In the genomic region with DNA sequence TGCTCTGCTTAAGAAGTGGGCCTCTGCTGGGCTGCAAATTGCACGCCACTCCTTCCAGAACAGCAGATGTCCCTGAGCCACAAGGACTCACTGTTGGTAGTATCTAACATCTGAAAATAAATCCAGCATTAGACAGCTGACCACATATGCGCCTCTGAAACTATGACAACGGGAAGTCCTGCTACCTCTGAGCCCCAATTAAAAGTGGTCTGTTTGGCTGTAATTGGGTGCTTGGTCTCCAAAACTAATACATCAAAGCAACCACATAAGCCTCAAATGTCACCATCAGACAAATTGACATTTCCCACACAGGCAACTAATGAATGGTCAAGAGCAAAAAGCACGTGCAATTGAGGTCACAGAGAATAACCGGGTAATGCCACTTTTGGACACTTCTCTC, we compare ENCODE assay signal across 28 mouse cellular contexts.
DNase-seq lines count a peak whose midpoint lies in the region; ATAC-seq lines count a peak whose summit lies in the region.
"Had no signal": no experiment of that assay in that cellular context is flagged by ENCODE, and none has a peak within 500 bp of the region (broad histone marks: within the 10 kb centered on the region; RNA-seq: fewer than 3 reads in every experiment).

No protein-coding gene starts in this region.

- H3K27me3 ChIP-seq in intestine, embryonic 16.5 days (replicated peaks; ENCODE audit: control insufficient read depth, insufficient read depth, low read length) = no peaks in the 10 kb centered on the region
- H3K27me3 ChIP-seq: embryonic facial prominence, embryonic 13.5 days; heart, embryonic 15.5 days; limb, embryonic 13.5 days; lung, embryonic 15.5 days had no signal

- H3K4me1 ChIP-seq in intestine, embryonic 16.5 days (ENCODE audit: control insufficient read depth, insufficient read depth, low read length) = no peaks in the 10 kb centered on the region
- H3K4me1 ChIP-seq: embryonic facial prominence, embryonic 13.5 days; heart, embryonic 10.5 days; heart, embryonic 15.5 days; limb, embryonic 13.5 days; lung, embryonic 15.5 days had no signal

- H3K36me3 ChIP-seq in intestine, embryonic 16.5 days (ENCODE audit: control insufficient read depth, insufficient read depth, low read length) = no peaks in the 10 kb centered on the region
- H3K36me3 ChIP-seq: embryonic facial prominence, embryonic 13.5 days; heart, embryonic 10.5 days; heart, embryonic 15.5 days; limb, embryonic 13.5 days; lung, embryonic 15.5 days had no signal

- H3K9me3 ChIP-seq in intestine, embryonic 16.5 days (ENCODE audit: control insufficient read depth, low read length) = no peaks in the 10 kb centered on the region
- H3K9me3 ChIP-seq: embryonic facial prominence, embryonic 13.5 days; heart, embryonic 10.5 days; heart, embryonic 15.5 days; limb, embryonic 13.5 days; lung, embryonic 15.5 days had no signal

- H3K4me3 ChIP-seq in intestine, embryonic 16.5 days (ENCODE audit: low read length) = no peak overlapping the region
- H3K4me3 ChIP-seq: embryonic facial prominence, embryonic 13.5 days; erythroblast, embryonic 14.5 days; heart, embryonic 10.5 days; heart, embryonic 15.5 days; limb, embryonic 13.5 days; lung, embryonic 15.5 days had no signal

- peak; percentile 3 for DNase-seq in embryo, embryonic 10.5 days (ENCODE audit: low spot score)
- DNase-seq in embryo, embryonic 9.5 days (ENCODE audit: extremely low spot score) = no peak
- peak; percentile 10 for DNase-seq in adrenal gland, postnatal 10 days
- peak; percentile 11 for DNase-seq in brain, adult 2 months (ENCODE audit: low read depth, low spot score)
- peak; percentile 49 for DNase-seq in retina, postnatal 1 day
- no peak for DNase-seq in cerebellum, postnatal 36 days
- DNase-seq: cerebellum, adult 18-20 months; cerebellum, postnatal 10 days; gastrocnemius, postnatal 25 days; heart, adult 11 months; kidney, adult 9 months; kidney, postnatal 10 days; layer of hippocampus, adult 9-11 months; thymus, adult 2 months; thymus, postnatal 36 days had no signal

- ATAC-seq in intestine, embryonic 16.5 days = no peak
- ATAC-seq: CD4-positive, CD25-positive, alpha-beta regulatory T cell, adult 4 months; hindbrain, embryonic 16.5 days; intestine, postnatal 0 days; midbrain, embryonic 16.5 days had no signal

- WGBS in intestine, embryonic 16.5 days = 75% methylated on average over 5 of the region's 5 CpGs

- H3K9ac ChIP-seq in intestine, embryonic 16.5 days (ENCODE audit: low read depth, low read length) = no peak overlapping the region
- H3K9ac ChIP-seq: embryonic facial prominence, embryonic 13.5 days; heart, embryonic 15.5 days; limb, embryonic 13.5 days; lung, embryonic 15.5 days had no signal

- H3K4me2 ChIP-seq in intestine, embryonic 16.5 days (ENCODE audit: low read depth, low read length) = no peak overlapping the region
- H3K4me2 ChIP-seq: embryonic facial prominence, embryonic 13.5 days; heart, embryonic 15.5 days; limb, embryonic 13.5 days; liver, embryonic 11.5 days; lung, embryonic 15.5 days; midbrain, embryonic 11.5 days had no signal

- no peak overlapping the region for H3K27ac ChIP-seq in intestine, embryonic 16.5 days (ENCODE audit: low read length)
- H3K27ac ChIP-seq: embryonic facial prominence, embryonic 13.5 days; heart, embryonic 10.5 days; heart, embryonic 15.5 days; limb, embryonic 13.5 days; lung, embryonic 15.5 days had no signal

Comparison
In these comparisons a context has a peak if more than half of its experiments do, and no peak if none do; other contexts are left out.
1. DNase-seq: peak in embryo, embryonic 10.5 days (single experiment), adrenal gland, postnatal 10 days (single experiment), brain, adult 2 months (single experiment) and retina, postnatal 1 day (single experiment); none in embryo, embryonic 9.5 days (single experiment) and cerebellum, postnatal 36 days (0 of 2).